Mouse (Mus musculus): ENCODE measurements around the gene Dbndd1. TPM values are rescaled to one million over a fixed set of nuclear protein-coding genes. Genes with fewer than 3 reads are reported as not detected.
"Not testable (repeated sequence)": the region's sequence is repeated elsewhere in the genome, so short reads cannot be mapped to it uniquely, and the experiment has no call there.

Gene Dbndd1
- total and polyA plus RNA-seq, 3 experiments = 0.16 TPM; not detected in 2

- Histone ChIP-seq H3K27me3 (ENCODE audit: insufficient read depth, low read length) (no peaks in the 10 kb centered on the region), H3K4me3 (ENCODE audit: low read depth, low read length) (peak overlapping the region; percentile 89), H3K36me3 (replicated peaks) (peaks cover 44% of the 10 kb centered on the region), H3K4me1 (ENCODE audit: insufficient read depth, low read depth, low read length) (peaks cover 26% of the 10 kb centered on the region), H3K9me3 (replicated peaks) (no peaks in the 10 kb centered on the region)
- no peak for TF ChIP-seq GATA1 (IDR thresholded peaks at IDR 0.05; ENCODE audit: borderline replicate concordance, low read length)
- no peak for TF ChIP-seq CTCF (IDR thresholded peaks at IDR 0.05; ENCODE audit: low read depth, low read length)
- no peak for TF ChIP-seq GATA2 (IDR thresholded peaks at IDR 0.05; ENCODE audit: borderline replicate concordance, low read depth, low read length)
- ATAC-seq (ENCODE audit: extremely low read depth, insufficient number of reproducible peaks, low FRiP score, poor library complexity, severe bottlenecking) (no peak), DNase-seq (ENCODE audit: low spot score) (peak; percentile 32)
Measured at GRCm38 (mm10) chr8:123478456-123479218, 36.6 kb downstream of the Dbndd1 start.

DNA sequence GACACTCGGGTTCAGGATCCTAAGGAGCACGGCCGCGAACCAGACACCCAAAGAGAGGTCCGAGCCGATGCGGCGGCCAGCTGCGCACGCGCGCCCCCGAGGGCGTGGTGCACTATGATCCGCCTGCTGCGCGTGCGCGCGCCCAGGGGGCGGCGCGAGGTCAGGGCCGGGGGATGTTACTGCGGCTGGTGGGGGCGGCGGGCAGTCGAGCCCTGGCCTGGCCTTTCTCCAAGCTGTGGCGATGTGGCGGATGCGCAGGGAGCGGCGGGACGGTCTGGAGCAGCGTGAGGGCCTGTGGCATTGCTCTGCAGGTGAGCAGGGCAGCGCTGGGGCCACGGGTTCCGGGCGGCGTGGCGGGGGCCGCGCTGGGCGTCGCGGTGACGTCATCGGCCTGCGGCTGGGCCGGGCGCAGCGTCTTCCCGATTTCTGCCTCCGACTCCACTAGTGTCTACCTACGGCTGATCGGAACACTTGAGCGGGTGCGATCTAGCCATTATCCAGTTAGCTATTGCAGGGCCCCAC, 37.5 kb downstream of the Dbndd1 start, which contains the start of gene Afg3l1:
Afg3l1 (plus strand) TSS at position 167 of the 522 bp plus-strand sequence.
- no peaks in the 10 kb centered on the region for H3K27me3 ChIP-seq (ENCODE audit: insufficient read depth, low read length)
- H3K4me3 ChIP-seq (ENCODE audit: low read depth, low read length) = peak within 1 kb of the TSS; percentile 89
- H3K4me1 ChIP-seq (ENCODE audit: insufficient read depth, low read depth, low read length) = peaks cover 25% of the 10 kb centered on the region
- peaks cover 35% of the 10 kb centered on the region for H3K36me3 ChIP-seq (replicated peaks)
- ATAC-seq (ENCODE audit: extremely low read depth, insufficient number of reproducible peaks, low FRiP score, poor library complexity, severe bottlenecking) (peak; percentile 62), DNase-seq (ENCODE audit: low spot score) (peak; percentile 96)
- no peaks in the 10 kb centered on the region for H3K9me3 ChIP-seq (replicated peaks)
- TF ChIP-seq GATA2 (IDR thresholded peaks at IDR 0.05; ENCODE audit: borderline replicate concordance, low read depth, low read length) = no peak
- TF ChIP-seq GATA1 (IDR thresholded peaks at IDR 0.05; ENCODE audit: borderline replicate concordance, low read length) = no peak
- TF ChIP-seq TAL1 (conservative IDR thresholded peaks at IDR 0.05; ENCODE audit: low read depth, low read length) = no peak
- no peak for TF ChIP-seq CTCF (IDR thresholded peaks at IDR 0.05; ENCODE audit: low read depth, low read length)
- no peak for TF ChIP-seq POLR2AphosphoS5 (IDR thresholded peaks at IDR 0.05; ENCODE audit: insufficient replicate concordance, low read depth, low read length)

DNA sequence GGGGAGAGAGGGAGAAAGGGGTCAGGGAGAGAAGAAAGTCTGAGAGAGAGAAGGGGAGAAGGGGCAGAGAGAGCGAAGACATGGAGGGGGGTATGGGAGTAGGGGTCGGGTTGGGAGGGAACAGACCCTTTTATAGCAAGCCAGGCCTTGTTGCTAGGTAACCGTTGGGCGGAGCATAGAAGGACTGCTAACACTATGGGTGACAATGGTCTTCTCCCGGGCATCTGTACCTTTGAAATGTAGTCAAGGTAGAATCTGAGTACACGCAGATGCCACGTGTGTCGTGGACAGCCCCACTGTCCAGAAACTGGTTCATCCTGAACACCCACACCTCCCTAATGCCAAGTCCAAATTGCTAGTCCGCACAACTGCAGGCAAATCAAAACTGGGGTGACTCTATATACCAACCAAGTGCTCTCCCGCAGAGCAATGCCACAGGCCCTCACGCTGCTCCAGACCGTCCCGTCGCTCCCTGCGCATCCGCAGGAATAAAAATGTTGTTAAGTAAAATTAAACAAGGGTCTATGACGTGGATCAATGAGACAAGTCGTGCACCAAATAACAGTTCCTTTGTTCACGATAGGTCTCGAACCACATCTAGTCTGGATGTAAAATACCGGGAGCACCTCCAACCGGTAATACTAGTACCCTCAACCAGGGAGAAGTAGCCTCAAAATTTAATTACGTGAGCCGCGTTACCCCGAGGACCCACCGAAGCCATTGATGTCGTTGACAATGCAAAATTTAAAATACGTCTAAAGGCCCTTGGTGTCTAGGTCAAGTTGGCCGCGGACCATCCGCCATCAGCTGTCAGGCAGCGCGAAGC, 38.1 kb downstream of the Dbndd1 start:
- Histone ChIP-seq H3K4me3 (ENCODE audit: low read depth, low read length) (peak overlapping the region; percentile 89), H3K4me1 (ENCODE audit: insufficient read depth, low read depth, low read length) (peaks cover 25% of the 10 kb centered on the region), H3K36me3 (replicated peaks) (peaks cover 28% of the 10 kb centered on the region), H3K9me3 (replicated peaks) (no peaks in the 10 kb centered on the region), H3K27me3 (ENCODE audit: insufficient read depth, low read length) (no peaks in the 10 kb centered on the region)
- DNase-seq (ENCODE audit: low spot score) (peak; percentile 29), ATAC-seq (ENCODE audit: extremely low read depth, insufficient number of reproducible peaks, low FRiP score, poor library complexity, severe bottlenecking) (0 out of 2 replicates have a peak, but pooled peaks have one; percentile 41)
- TF ChIP-seq CTCF (IDR thresholded peaks at IDR 0.05; ENCODE audit: low read depth, low read length) (no peak), GATA1 (IDR thresholded peaks at IDR 0.05; ENCODE audit: borderline replicate concordance, low read length) (no peak), GATA2 (IDR thresholded peaks at IDR 0.05; ENCODE audit: borderline replicate concordance, low read depth, low read length) (no peak), POLR2AphosphoS5 (IDR thresholded peaks at IDR 0.05; ENCODE audit: insufficient replicate concordance, low read depth, low read length) (no peak), TAL1 (conservative IDR thresholded peaks at IDR 0.05; ENCODE audit: low read depth, low read length) (no peak)

- H3K36me3 ChIP-seq (replicated peaks); H3K4me3 ChIP-seq (ENCODE audit: low read depth, low read length); ATAC-seq (ENCODE audit: extremely low read depth, insufficient number of reproducible peaks, low FRiP score, poor library complexity, severe bottlenecking); DNase-seq (ENCODE audit: low spot score); H3K27me3 ChIP-seq (ENCODE audit: insufficient read depth, low read length); H3K9me3 ChIP-seq (replicated peaks): not testable (repeated sequence)
- peaks cover 18% of the 10 kb centered on the region for H3K4me1 ChIP-seq (ENCODE audit: insufficient read depth, low read depth, low read length)
Measured at GRCm38 (mm10) chr8:123474549-123474948, 40.7 kb downstream of the Dbndd1 start.

GRCm38 (mm10) chr8:123472991-123473390, 42.3 kb downstream of the Dbndd1 start:
- H3K4me3 ChIP-seq (ENCODE audit: low read depth, low read length); H3K9me3 ChIP-seq (replicated peaks); DNase-seq (ENCODE audit: low spot score); ATAC-seq (ENCODE audit: extremely low read depth, insufficient number of reproducible peaks, low FRiP score, poor library complexity, severe bottlenecking); H3K27me3 ChIP-seq (ENCODE audit: insufficient read depth, low read length); H3K36me3 ChIP-seq (replicated peaks); H3K4me1 ChIP-seq (ENCODE audit: insufficient read depth, low read depth, low read length): not testable (repeated sequence)

GRCm38 (mm10) chr8:123467476-123467875, 47.8 kb downstream of the Dbndd1 start:
- DNase-seq (ENCODE audit: low spot score) (peak; percentile 18), ATAC-seq (ENCODE audit: extremely low read depth, insufficient number of reproducible peaks, low FRiP score, poor library complexity, severe bottlenecking) (no peak)
- Histone ChIP-seq H3K27me3 (ENCODE audit: insufficient read depth, low read length) (no peaks in the 10 kb centered on the region), H3K9me3 (replicated peaks) (0 out of 2 replicates have a peak, but pooled peaks cover 3% of the 10 kb centered on the region), H3K36me3 (replicated peaks) (peaks cover 18% of the 10 kb centered on the region), H3K4me3 (ENCODE audit: low read depth, low read length) (no peak overlapping the region), H3K4me1 (ENCODE audit: insufficient read depth, low read depth, low read length) (peaks cover 4% of the 10 kb centered on the region; the same call in 1 of the 2 replicates)
- TF ChIP-seq CTCF (IDR thresholded peaks at IDR 0.05; ENCODE audit: low read depth, low read length) (no peak), TAL1 (conservative IDR thresholded peaks at IDR 0.05; ENCODE audit: low read depth, low read length) (no peak), GATA2 (IDR thresholded peaks at IDR 0.05; ENCODE audit: borderline replicate concordance, low read depth, low read length) (no peak), POLR2AphosphoS5 (IDR thresholded peaks at IDR 0.05; ENCODE audit: insufficient replicate concordance, low read depth, low read length) (no peak), GATA1 (IDR thresholded peaks at IDR 0.05; ENCODE audit: borderline replicate concordance, low read length) (no peak)

Measured in G1E (cell line).